15 mouse cellular contexts compared by ENCODE assay signal in genomic region chr17:5510564-5510963, GRCm38 (mm10). TPM values are rescaled to one million over a fixed set of nuclear protein-coding genes. Genes with fewer than 3 reads are reported as not detected.
A peak's percentile ranks its signal among the peaks of the same experiment; 100 is the strongest.
DNase-seq lines count a peak whose midpoint lies in the region; ATAC-seq and TF ChIP-seq lines count a peak whose summit lies in the region.
"Had no signal": no experiment of that assay in that cellular context is flagged by ENCODE, and none has a peak within 500 bp of the region (broad histone marks: within the 10 kb centered on the region; RNA-seq: fewer than 3 reads in every experiment).

No protein-coding gene starts in this region.

- ATAC-seq in liver, embryonic 14.5 days (ENCODE audit: insufficient read depth) = peak; percentile 29

- H3K9me3 ChIP-seq in liver, embryonic 14.5 days (ENCODE audit: control insufficient read depth, low read length) = no peaks in the 10 kb centered on the region
- H3K9me3 ChIP-seq: embryonic facial prominence, embryonic 15.5 days; limb, embryonic 12.5 days had no signal

- peak overlapping the region; percentile 60 for H3K9ac ChIP-seq in liver, embryonic 14.5 days (replicated peaks)
- H3K9ac ChIP-seq: embryonic facial prominence, embryonic 15.5 days; limb, embryonic 12.5 days had no signal

- peak overlapping the region; percentile 90 for H3K27ac ChIP-seq in liver, embryonic 14.5 days
- H3K27ac ChIP-seq: embryonic facial prominence, embryonic 15.5 days; limb, embryonic 12.5 days; macrophage had no signal

- no peak for TF ChIP-seq EP300 in liver, embryonic 14.5 days (IDR thresholded peaks at IDR 0.05; ENCODE audit: low read depth)

- peak overlapping the region in 1 of 2 experiments; percentile 15; a peak in 1 of 4 replicates for H3K4me3 ChIP-seq in liver, embryonic 14.5 days (ENCODE audit: insufficient read depth in 1 of 2, low read depth in 2 of 2, low read length in 2 of 2)
- H3K4me3 ChIP-seq: embryonic facial prominence, embryonic 15.5 days; limb, embryonic 12.5 days had no signal

- TF ChIP-seq CTCF in liver, embryonic 14.5 days (IDR thresholded peaks at IDR 0.05; ENCODE audit: low read depth) = no peak

- H3K4me1 ChIP-seq in liver, embryonic 14.5 days (replicated peaks; ENCODE audit: control insufficient read depth in 2 of 2, insufficient read depth in 2 of 2, low read length in 1 of 2) = peaks cover 70% of the 10 kb centered on the region in 2 experiments

- intact Hi-C loops in left cerebral cortex, postnatal 4 days (cut with DNase I) = no loop called here
- intact Hi-C loops in left cerebral cortex, postnatal 14 days (cut with DNase I) = no loop called here

- H3K36me3 ChIP-seq in liver, embryonic 14.5 days (replicated peaks; ENCODE audit: control insufficient read depth, insufficient read depth, low read depth) = peaks cover 3% of the 10 kb centered on the region
- H3K36me3 ChIP-seq: embryonic facial prominence, embryonic 15.5 days; limb, embryonic 12.5 days had no signal

- 25% methylated on average over 9 of the region's 9 CpGs for WGBS in liver, embryonic 14.5 days (ENCODE audit: insufficient replicate concordance)

- peak; percentile 53 for DNase-seq in left cerebral cortex, postnatal 4 days
- DNase-seq in left cerebral cortex, postnatal 14 days (ENCODE audit: low spot score in 2 of 2) = no peak
- peak; percentile 19 for DNase-seq in adrenal gland, postnatal 25 days
- DNase-seq in liver, embryonic 14.5 days (ENCODE audit: low read depth in 3 of 3, low spot score in 3 of 3) = no peak
- peak; percentile 38 to 40 for DNase-seq in thymus, postnatal 10 days (ENCODE audit: low spot score in 2 of 2)
- no peak for DNase-seq in right cerebral cortex, adult 18-20 months
- DNase-seq in heart, postnatal 4 days = no peak
- DNase-seq in embryo, embryonic 9.5 days (ENCODE audit: extremely low spot score) = no peak
- DNase-seq: heart, adult 18-20 months; heart, postnatal 10 days; kidney, postnatal 10 days; layer of hippocampus, postnatal 36 days had no signal

- H3K27me3 ChIP-seq in liver, embryonic 14.5 days (ENCODE audit: control insufficient read depth, insufficient read depth, low read length) = no peaks in the 10 kb centered on the region
- H3K27me3 ChIP-seq: embryonic facial prominence, embryonic 15.5 days; limb, embryonic 12.5 days had no signal

- H3K4me2 ChIP-seq in liver, embryonic 14.5 days (ENCODE audit: low read depth) = peak overlapping the region; percentile 46
- H3K4me2 ChIP-seq: embryonic facial prominence, embryonic 15.5 days; limb, embryonic 12.5 days had no signal

RNA-seq across cellular contexts. Expression of gene Zdhhc14, which starts 18.2 kb away (rescaled TPM):
- total RNA-seq in left cerebral cortex, postnatal 4 days (2021) = 10 to 100 TPM; 15.1 to 15.2 TPM
- 10 to 100 TPM; 41.1 to 41.3 TPM for total RNA-seq in left cerebral cortex, postnatal 14 days (2021)
- 3.9 and 4.8 TPM in 2 replicates for total RNA-seq in adrenal gland, postnatal 25 days (2021)
- 2.2 and 2.6 TPM in 2 replicates for polyA plus RNA-seq in liver, embryonic 14.5 days (2012; rRNA removed)
- polyA plus RNA-seq in liver, embryonic 14.5 days (2014; fragmentation: Nextera tagmentation; extraction: Ambion mirVana) = 4.7 and 5.8 TPM in 2 replicates
- 1 to 10 TPM; 3.5 to 3.7 TPM for total RNA-seq in heart, postnatal 4 days (2021)

Comparison
In these comparisons a context has a peak if more than half of its experiments do, and no peak if none do; other contexts are left out.
1. DNase-seq: peak in left cerebral cortex, postnatal 4 days (single experiment), adrenal gland, postnatal 25 days (single experiment) and thymus, postnatal 10 days (2 of 2); none in left cerebral cortex, postnatal 14 days (0 of 2), liver, embryonic 14.5 days (0 of 3), right cerebral cortex, adult 18-20 months (single experiment), heart, postnatal 4 days (single experiment) and embryo, embryonic 9.5 days (single experiment).